Mouse (Mus musculus) adipose tissue, adult 10 weeks (tissue): Measurements from ENCODE around the gene 5730409E04Rik. TPM values are rescaled to one million over a fixed set of nuclear protein-coding genes. Genes with fewer than 3 reads are reported as not detected.

Experiments
- polyA plus RNA-seq: library from polyadenylated mRNA; stranded (reverse); fragments of 350-450 nt; fragmentation: Illumina TruSeq; extraction: RNeasy Lipid Tissue Mini Kit (QIAGEN cat#74804); gene quantifications from one replicate; pipeline ENCODE4 v1.2.3, GENCODE M21; 2014; ENCODE audit warnings: low read depth, low replicate concordance

The 5730409E04Rik gene
- 19.8 TPM for polyA plus RNA-seq

DNA sequence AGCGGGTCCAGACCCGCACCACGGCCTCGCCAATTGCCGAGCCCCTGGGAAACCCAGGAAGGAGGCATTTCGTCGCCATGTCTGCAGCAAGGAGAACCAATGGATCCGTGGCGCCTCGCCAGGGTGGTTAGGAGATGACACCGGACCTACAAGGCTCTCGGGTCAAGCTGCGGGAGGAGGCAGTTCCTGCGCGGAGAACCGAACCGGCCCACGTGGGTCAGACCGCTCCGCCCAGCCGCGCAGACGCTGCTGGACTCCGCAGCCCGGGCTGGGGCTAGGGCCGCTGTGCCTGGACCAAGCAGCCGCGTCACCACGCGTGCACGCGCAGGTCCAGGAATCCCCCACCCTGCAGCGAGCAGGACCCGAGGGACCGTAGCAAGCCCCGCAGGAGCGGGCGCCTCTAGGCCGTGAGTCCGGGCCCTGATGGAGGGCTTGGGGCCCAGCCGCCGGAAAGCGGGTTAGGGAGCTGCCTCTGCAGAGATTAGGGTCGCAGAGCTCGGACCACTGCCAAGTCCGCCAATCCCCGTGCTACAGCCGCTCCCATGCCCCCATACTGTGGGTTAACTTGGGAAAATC lies at the start of gene 5730409E04Rik:
5730409E04Rik (plus strand) TSS at position 213 of the 576 bp plus-strand sequence.

Other genes with a start within 250 kb of the 5730409E04Rik start
- gene Ago3, start 180.3 kb upstream of the 5730409E04Rik start, polyA plus RNA-seq = 4.3 TPM
- 20.1 TPM for gene Ago1, start 141.2 kb upstream of the 5730409E04Rik start, polyA plus RNA-seq
- 3.5 TPM for gene Ago4, start 76.3 kb upstream of the 5730409E04Rik start, polyA plus RNA-seq
- gene Clspn, start 52.9 kb upstream of the 5730409E04Rik start, polyA plus RNA-seq = 0.41 TPM
- gene Psmb2, start 67.8 kb downstream of the 5730409E04Rik start, polyA plus RNA-seq = 168 TPM
- not detected for gene Tfap2e, start 126.4 kb downstream of the 5730409E04Rik start, polyA plus RNA-seq
- gene Ncdn, start 143.6 kb downstream of the 5730409E04Rik start, polyA plus RNA-seq = 21.3 TPM
- 40.3 TPM for gene AU040320, start 143.7 kb downstream of the 5730409E04Rik start, polyA plus RNA-seq